Mouse (Mus musculus): ENCODE measurements around the gene Cfl1.
"Not testable (repeated sequence)": the region's sequence is repeated elsewhere in the genome, so short reads cannot be mapped to it uniquely, and the experiment has no call there.

The Cfl1 gene

GRCm38 (mm10) chr19:5488878-5489571 lies 1.2 kb upstream of the Cfl1 start:
- peak; percentile 97 for DNase-seq (ENCODE audit: low spot score in 2 of 2)

DNA sequence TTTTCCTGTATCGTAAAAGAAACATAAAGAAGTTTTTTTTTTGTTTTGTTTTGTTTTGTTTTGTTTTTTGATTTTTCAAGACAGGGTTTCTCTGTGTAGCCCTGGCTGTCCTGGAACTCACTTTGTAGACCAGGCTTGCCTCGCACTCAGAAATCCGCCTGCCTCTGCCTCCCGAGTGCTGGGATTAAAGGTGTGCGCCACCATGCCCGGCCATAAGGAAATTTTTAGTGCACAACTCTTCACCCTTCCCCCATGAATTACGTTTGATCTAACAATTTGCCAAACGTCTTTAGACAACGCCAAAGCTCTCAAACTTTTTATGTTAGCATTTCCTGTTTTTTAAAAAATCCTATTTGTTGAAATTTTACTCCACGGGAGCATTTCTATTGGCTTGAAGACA lies 534 bp upstream of the Cfl1 start:
- not testable (repeated sequence) for DNase-seq (ENCODE audit: low spot score in 2 of 2)

DNA sequence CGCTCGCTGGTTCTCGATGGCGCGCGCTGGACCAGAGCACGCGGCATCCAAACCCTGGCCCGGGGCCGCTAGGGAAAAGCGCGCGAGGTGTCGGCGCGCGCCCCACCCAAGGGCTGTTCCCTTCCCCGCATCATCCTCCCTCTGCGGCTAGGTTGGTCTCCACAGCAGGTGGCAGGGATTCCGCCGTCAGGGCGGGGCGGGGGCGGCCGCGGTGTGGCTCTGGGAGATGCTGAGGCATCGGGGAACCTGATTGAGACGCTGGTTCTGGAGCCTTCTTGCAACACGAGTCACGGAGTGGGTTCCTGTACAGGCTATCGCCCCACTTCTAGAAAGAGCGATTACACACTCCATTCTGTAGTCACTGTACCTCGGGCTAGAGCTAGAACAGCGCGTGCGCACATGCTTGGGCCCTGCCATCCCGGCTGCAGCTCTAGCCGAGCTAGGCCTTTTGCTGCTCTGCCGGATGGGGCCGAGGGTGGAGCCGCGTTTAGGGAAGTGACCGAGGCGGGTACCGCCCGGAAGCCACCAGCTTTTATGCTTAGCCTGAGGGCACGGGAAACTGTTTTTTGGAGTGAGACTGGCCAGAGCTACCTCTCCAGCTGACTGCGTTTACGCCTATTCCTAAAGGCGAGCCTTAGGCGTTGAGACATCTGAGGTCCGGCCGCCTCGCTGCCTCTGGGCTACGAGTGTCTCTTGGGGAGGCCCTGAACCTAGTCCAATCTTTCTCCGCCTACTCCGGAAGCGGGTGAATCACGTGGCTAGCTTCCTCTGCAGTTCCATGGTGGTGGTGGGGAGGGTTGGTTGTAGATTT lies 848 bp downstream of the Cfl1 start:
- DNase-seq (ENCODE audit: low spot score in 2 of 2) = peak; percentile 54 to 64

DNA sequence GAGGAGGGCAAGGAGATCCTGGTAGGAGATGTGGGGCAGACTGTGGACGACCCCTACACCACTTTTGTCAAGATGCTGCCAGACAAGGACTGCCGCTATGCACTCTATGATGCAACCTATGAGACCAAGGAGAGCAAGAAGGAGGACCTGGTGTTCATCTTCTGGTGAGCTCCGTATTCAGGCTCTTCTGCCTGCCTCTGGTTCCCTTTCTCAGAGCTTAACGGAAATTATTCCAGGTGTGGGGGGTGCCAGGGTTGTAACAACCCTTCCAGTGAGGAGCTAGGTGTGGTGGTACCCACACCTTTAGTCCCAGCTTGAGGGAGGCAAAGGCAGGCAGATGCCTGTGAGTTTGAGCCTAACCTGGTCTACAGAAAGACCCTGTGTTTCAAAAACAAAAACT lies 2.4 kb downstream of the Cfl1 start:
- no peak for DNase-seq (ENCODE audit: low spot score in 2 of 2)

DNA sequence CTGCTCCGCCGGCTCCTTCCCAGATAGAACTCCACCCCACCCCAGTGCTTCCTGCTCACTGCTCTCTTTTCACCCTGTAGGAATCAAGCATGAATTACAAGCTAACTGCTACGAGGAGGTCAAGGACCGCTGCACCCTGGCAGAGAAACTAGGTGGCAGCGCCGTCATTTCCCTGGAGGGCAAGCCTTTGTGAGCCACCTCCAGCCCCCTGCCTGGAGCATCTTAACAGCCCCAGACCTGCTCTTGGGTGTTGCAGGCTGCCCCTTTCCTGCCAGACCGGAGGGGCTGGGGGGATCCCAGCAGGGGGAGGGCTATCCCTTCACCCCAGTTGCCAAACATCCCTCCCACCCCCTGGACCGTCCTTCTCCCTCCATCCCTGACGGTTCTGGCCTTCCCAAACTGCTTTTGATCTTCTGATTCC lies 3.1 kb downstream of the Cfl1 start:
- DNase-seq (ENCODE audit: low spot score in 2 of 2) = not testable (repeated sequence)

DNA sequence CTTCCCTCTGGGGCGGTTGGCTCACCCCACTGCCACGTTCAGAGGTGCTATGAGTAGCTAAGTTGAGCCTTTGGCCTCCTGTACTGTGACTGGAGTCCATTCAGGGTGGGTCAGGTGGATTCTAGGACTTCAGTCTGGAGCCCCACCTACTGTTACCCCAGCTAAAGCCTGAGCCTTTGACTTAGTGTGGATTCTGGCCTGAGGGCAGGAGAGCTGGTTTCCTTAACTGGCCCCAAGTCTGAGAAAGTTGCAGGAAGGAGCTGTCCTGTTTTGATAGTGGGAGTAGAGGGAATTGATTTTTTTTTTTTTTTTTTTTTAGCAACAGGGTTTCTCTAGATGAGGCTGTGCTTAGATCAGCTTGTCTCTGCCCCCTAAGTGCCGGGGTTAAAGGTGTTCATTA lies 4.1 kb downstream of the Cfl1 start:
- DNase-seq (ENCODE audit: low spot score in 2 of 2) = no peak

DNA sequence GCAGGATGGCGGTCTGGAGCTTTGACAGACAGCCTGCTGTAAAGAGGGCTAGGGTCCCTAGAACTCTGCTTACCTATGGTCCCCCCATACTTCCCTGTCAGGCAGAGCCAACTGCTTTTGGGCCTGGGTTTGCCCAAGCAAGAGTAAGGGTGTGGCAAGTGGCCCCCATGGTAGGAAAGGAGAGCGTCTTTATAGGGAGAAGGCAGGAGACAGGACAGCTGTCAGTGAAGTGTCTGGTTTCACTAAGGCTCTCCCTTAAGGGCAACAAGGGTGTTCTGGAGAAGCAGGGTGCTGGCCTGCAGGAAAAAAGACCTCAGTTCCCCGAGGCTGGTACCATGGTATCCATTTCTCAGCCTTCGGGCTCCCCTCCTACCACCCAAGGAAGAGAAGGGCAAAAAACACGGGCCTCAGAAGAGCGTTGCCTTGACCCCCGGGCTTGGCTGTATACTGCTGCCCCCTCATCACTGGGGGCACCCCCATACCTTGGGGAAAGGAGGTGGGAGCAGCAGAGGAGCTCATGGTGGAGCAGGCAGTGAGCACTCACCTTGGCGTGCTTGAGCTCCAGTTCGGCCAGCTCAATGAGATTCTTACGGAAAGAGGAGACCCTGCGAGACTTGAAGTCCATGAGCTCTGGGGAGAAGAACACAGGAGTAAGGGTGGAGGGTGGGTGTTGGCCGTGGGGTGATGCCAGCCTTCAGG lies 5.2 kb downstream of the Cfl1 start:
- no peak for DNase-seq (ENCODE audit: low spot score in 2 of 2)

DNA sequence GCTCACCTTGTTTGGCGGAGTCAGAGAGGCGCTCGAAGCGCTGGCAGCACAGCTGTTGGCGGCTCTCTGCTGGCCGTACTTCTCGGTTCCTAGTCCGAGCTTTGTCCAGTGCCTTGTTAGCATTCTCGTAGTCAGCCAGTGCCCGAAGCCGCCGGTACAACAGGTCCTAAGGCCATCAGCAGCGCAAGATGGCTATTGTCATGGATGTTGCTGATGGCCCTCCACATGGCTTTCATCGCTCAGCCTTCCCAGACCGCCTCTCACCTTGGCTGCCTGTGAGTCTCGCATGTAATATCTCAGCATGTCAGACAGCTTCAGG lies 5.8 kb downstream of the Cfl1 start:
- DNase-seq (ENCODE audit: low spot score in 2 of 2) = no peak

DNA sequence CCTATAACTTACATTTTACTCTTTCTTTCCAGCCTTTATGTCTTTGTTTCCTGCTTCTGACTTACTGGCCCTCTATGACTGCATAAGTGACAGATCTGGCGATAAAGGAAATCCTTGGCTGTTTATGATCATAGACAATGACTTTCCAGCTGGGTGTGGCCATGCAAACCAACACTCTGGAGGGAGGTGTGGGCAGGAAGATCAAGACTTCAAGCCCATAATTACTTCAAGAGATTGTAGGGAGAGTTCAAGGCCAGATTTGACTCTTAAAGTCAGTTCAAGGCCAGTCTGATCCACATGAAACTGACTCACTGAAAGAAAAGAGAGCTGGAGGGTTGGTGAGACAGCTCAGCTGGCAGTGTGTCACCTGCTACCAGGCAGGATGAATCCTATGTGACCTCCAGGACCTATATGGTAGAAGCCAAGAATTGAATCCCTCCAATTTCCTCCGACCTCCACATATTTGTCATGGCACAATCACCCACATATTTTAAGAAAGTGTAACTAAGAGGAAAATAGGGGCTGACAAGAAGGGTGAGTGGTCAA lies 10.1 kb downstream of the Cfl1 start:
- no peak for DNase-seq (ENCODE audit: low spot score in 2 of 2)

DNA sequence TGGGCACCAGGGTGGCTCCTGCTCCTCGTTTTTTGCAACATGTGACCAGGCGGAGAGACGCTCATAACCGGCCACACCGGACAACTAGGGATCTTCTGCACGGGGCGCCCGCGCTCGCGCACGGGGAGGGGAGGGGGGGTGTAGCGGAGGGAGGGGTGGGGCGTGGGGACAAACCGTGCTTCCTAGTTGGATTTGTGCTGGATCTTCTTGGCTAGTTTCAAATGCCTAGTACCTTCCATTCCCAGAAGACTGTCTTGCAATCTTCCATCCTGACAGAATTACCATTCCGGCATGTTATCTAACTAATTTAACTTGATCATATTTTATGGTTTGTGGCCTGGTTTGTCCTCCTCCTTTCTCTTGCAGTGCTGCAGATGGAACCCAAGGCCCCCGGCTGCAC lies 13.4 kb downstream of the Cfl1 start, which contains the start of gene 1700020D05Rik:
TSS of gene 1700020D05Rik (minus strand) at position 101 of the 400 bp plus-strand sequence.
- no peak for DNase-seq (ENCODE audit: low spot score in 2 of 2)

GRCm38 (mm10) chr19:5510031-5511026 lies 20.1 kb downstream of the Cfl1 start, which contains the start of gene Snx32:
Snx32 (minus strand) TSS chr19:5510538.
- DNase-seq (ENCODE audit: low spot score in 2 of 2) = peak; percentile 91 to 98

GRCm38 (mm10) chr19:5511074-5511632 lies 20.9 kb downstream of the Cfl1 start:
- DNase-seq (ENCODE audit: low spot score in 2 of 2) = no peak

DNA sequence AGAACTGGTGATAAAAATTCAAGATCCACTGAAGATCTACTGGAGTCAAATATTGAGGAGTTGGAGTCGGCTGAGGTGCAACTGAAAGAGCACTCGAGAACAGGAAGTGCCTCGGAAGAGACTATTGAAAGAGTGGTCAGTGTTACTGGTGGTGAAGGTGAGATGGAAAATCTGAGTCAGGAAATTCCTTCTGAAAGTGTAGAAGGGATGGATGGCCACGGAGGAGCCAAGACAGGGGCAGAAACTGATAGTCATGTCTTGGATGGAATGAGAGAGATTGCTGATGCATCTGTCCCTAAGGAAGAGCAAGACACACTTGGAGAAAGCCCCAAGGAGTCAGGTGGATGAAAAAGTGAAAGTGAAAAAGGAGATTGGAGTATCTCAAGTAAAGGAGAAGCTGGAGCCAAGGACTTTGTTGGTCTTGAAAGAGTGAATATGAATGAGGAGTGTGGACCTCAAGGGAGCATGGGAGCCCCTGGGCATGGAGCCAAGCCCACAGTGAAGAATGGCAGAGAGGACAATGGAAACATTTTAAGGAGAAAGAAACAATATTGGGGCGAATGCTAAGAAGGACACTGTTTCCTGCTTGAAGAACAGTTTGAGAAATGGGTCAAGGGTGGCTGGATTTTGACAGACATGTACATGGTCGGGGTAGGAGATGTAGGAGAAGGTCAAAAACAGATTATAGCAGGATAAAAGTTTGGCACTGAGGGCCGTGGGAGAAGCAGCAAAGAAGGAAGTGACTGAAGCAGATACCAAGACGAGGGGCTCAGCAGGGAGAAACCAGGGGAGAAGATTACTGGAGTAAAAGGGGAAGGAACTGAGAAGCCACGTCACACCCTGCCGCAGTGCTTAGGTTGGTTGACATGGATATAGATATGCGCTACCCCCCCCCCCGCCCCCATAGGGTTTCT lies 22.1 kb downstream of the Cfl1 start:
- DNase-seq (ENCODE audit: low spot score in 2 of 2) = no peak

DNA sequence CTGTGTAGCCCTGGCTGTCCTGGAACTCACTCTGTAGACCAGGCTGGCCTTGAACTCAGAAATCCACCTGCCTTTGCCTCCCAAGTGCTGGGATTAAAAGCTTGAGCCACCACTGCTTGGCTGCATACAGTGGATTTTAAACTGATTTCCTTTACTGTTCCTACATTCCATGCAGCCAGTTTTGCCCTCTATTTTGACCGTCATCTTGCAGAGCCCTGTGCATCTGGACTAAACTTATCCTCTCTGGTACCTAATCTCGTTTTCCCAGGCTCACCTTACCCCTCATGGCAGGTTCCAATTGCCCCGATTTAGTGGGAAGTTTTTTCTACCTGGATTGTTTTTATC lies 22.7 kb downstream of the Cfl1 start:
- DNase-seq (ENCODE audit: low spot score in 2 of 2) = no peak

- no peak for DNase-seq (ENCODE audit: low spot score in 2 of 2)
Measured at GRCm38 (mm10) chr19:5515840-5516777, 25.9 kb downstream of the Cfl1 start.

DNA sequence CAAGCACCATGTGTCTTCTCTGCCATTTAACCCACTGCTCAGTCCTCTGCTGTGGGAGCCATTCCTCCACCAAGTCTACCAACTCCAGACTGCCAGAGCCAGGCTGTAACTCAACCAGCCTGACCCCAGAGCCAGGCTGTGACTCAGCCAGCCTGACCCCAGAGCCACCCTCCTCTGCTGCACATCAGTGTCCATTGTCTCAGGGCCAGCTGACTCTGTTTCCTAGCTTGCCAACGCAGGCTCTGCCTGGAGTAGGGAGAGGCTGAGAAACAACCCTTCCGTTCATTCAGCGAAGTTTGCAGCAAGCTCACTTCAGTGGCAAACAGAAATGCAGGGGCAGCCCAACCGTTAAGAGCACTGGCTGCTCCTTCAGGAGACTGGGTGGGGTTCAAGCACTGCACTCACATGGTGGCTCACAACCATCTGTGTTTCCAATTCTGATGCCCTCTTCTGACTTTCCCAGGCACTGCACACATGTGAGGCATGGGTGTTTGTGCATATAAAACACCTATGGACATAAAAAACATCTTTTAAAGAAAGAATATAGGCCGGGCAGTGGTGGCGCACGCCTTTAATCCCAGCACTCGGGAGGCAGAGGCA lies 26.8 kb downstream of the Cfl1 start:
- no peak for DNase-seq (ENCODE audit: low spot score in 2 of 2)

DNA sequence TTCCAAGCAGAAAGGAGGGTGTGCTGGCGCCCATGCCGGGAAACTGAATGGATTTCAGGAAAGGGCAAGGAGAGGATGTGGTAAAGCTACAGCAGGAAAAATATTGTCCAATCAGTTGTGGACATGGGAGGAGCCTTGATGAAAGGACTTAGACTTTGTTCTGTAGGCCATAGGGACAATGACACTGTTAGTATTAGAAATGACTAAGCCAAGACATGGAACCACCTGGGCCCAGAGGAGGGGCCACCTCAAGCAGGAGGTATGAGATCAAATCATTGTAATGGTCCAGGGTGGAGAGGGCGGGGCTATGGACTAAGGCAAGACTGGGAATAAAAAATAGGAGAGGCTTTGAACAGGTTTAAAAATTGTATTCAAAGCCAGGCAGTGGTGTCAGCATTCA lies 28.5 kb downstream of the Cfl1 start:
- DNase-seq (ENCODE audit: low spot score in 2 of 2) = no peak

GRCm38 (mm10) chr19:5525204-5525603 lies 34.9 kb downstream of the Cfl1 start:
- no peak for DNase-seq (ENCODE audit: low spot score in 2 of 2)
